Mouse (Mus musculus) heart, embryonic 13.5 days (tissue): ENCODE results near the gene Corin. TPM values are rescaled to one million over a fixed set of nuclear protein-coding genes. Genes with fewer than 3 reads are reported as not detected.

Experiments
- ATAC-seq: fragments of 200-750 bp; cut with Nextera tagmentation; 2 replicates; pipeline ENCODE4 v1.8.0; 2017; ENCODE audit warnings: moderate TSS enrichment; ENCODE audit not compliant: insufficient number of reproducible peaks, low FRiP score, low TSS enrichment; ENCODE audit errors: extremely low read depth
- H3K27ac ChIP-seq: fragments of 300-500 bp; sonication (generic); replicated peaks from 2 replicates; pipeline ENCODE4 v1.5.1; 2015; ENCODE audit warnings: moderate library complexity, mild to moderate bottlenecking, inconsistent platforms
- H3K27me3 ChIP-seq: fragments of 300-500 bp; sonication (generic); replicated peaks from 2 replicates; pipeline ENCODE4 v1.6.1; 2015; ENCODE audit warnings: mild to moderate bottlenecking, inconsistent platforms
- H3K36me3 ChIP-seq: fragments of 300-500 bp; sonication (generic); 2 replicates; pipeline ENCODE4 v1.6.1; 2015; ENCODE audit warnings: mild to moderate bottlenecking, inconsistent platforms
- H3K4me1 ChIP-seq: fragments of 300-500 bp; sonication (generic); 2 replicates; pipeline ENCODE4 v1.6.1; 2015; ENCODE audit warnings: inconsistent platforms
- H3K4me2 ChIP-seq: fragments of 300-500 bp; sonication (generic); 2 replicates; pipeline ENCODE4 v1.6.1; 2015; ENCODE audit warnings: inconsistent platforms, mild to moderate bottlenecking, moderate library complexity
- H3K4me3 ChIP-seq: fragments of 300-500 bp; sonication (generic); 2 replicates; pipeline ENCODE4 v1.5.1; 2015; ENCODE audit warnings: moderate library complexity, mild to moderate bottlenecking, inconsistent platforms
- H3K9ac ChIP-seq: fragments of 300-500 bp; sonication (generic); 2 replicates; pipeline ENCODE4 v1.6.1; 2015; ENCODE audit warnings: inconsistent platforms, mild to moderate bottlenecking, moderate library complexity
- H3K9me3 ChIP-seq: fragments of 300-500 bp; sonication (generic); 2 replicates; pipeline ENCODE4 v1.6.1; 2016; ENCODE audit warnings: inconsistent platforms
- WGBS: fragments of 180-500 bp; shearing (Covaris S2); methylation state at CpG from one replicate; pipeline ENCODE4 v1.1.7; 2015; ENCODE audit warnings: mixed read lengths; 5-methylcytosine and 5-hydroxymethylcytosine counted together
- polyA plus RNA-seq: library from polyadenylated mRNA; unstranded; fragments of >200 nt; fragmentation: Nextera tagmentation; extraction: Ambion mirVana; gene quantifications from 2 replicates; pipeline ENCODE4 v1.2.1, GENCODE M21; 2015

Gene Corin
- polyA plus RNA-seq: 21.7 and 24.1 TPM in 2 replicates

DNA sequence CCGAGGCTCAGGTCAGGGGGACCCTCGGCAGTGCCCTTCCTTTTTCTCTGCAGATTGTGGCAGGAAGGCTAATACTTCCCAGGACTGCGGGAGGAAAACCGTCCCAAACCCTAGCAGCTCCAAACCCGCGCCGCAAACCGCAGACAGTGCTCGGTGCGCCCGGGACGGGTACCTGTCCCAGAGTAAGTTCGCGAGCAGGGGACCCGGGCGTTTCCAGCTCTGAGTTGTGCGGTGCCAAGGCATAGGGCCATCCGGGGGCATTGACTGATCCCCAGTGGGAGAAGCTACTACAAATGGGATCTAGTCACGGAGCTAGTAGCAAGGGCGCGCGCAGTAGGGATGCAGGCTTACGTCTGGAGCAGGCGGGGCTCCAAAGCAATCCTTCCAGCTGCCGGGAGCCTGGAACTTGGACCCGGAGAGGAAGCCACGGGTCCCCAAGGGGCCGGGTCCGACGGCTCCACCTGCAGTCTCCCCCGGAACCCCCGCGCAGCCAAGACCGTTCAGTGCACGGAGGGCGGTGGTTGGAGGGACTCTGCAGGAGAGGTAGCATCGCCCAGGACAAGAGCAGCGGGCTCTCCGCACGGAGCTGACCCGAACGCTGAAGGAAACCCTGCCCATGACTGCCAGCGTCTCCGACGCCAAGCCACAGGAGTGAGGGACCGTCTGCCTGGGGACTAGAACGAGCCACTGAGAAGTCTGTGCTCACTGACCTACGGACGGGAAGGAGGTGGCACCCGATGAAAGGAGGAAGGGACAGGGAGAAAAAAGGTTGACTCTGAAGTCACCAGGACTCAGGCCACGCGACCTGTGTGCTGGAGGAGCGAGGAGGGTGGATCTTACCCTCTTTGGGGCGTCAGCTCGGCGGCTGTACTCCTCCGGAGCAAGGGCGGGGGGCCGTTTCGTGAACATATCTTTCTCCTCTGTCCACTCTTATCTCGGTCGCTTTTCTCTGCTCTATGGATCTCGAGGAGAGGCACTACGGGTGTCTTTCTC, at the start of gene Corin:
Gene Corin (minus strand): TSS at position 943 of the 993 bp plus-strand sequence.
- peaks cover 47% of the 10 kb centered on the region for H3K4me1 ChIP-seq
- H3K4me2 ChIP-seq: peak within 1 kb of the TSS; percentile 80
- peak within 1 kb of the TSS; percentile 64 for H3K4me3 ChIP-seq
- H3K9ac ChIP-seq: peak within 1 kb of the TSS; percentile 83
- peak within 1 kb of the TSS; percentile 62 for H3K27ac ChIP-seq
- H3K36me3 ChIP-seq: no peaks in the 10 kb centered on the region
- under 1% methylated on average over 64 of the region's 64 CpGs for WGBS
- H3K27me3 ChIP-seq: peaks cover 10% of the 10 kb centered on the region
- H3K9me3 ChIP-seq: no peaks in the 10 kb centered on the region
- ATAC-seq: peak; percentile 16; the same call in 1 of the 2 replicates

DNA sequence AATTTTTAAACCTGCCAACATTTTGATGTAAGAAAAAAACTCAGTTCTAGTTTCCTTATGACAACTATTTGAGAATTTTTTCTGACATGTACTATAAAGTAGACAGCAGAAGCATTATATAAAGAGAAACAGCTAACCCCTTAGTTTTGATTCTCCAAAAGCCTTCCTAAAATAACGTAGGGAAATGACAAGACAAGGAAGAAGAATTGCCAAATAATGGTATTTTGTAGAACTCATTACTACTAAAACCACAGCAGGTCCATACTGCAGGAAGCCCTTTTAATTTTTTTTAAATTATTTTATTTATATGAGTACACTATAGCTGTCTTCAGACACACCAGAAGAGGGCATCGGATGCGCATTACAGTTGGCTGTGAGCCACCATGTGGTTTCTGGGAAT, 46.9 kb upstream of the Corin start:
- WGBS: 90% methylated on average over 3 of the region's 3 CpGs

DNA sequence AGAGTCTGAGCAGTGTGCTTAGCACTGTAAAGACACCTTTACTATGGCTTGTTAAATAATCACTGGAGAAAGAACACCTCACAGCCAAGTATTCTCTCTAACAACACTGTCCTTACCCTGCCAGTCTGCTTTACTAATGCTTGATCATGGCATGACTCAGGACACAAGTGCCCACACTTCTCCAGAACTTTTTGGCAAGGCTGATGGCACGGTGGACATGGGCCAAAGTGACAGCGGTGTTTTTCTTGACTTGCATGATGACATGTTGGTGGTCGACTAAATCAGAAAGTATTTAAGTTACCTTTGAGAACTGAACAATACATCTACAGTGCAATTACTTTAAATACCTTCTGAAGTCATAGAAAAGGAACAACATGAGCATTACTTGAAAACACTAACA, 24.6 kb upstream of the Corin start:
- 91% methylated on average over 3 of the region's 3 CpGs for WGBS
- Histone ChIP-seq H3K4me2 (no peak overlapping the region), H3K27me3 (no peaks in the 10 kb centered on the region)

More for the DNA sequence above, 46.9 kb upstream of the Corin start:
- peaks cover 9% of the 10 kb centered on the region for H3K4me1 ChIP-seq
- no peak overlapping the region for H3K4me3 ChIP-seq
- H3K9me3 ChIP-seq: no peaks in the 10 kb centered on the region
- peaks cover 52% of the 10 kb centered on the region for H3K36me3 ChIP-seq
- H3K27ac ChIP-seq: no peak overlapping the region
- no peak overlapping the region for H3K4me2 ChIP-seq
- ATAC-seq: no peak
- H3K9ac ChIP-seq: no peak overlapping the region
- H3K27me3 ChIP-seq: no peaks in the 10 kb centered on the region

DNA sequence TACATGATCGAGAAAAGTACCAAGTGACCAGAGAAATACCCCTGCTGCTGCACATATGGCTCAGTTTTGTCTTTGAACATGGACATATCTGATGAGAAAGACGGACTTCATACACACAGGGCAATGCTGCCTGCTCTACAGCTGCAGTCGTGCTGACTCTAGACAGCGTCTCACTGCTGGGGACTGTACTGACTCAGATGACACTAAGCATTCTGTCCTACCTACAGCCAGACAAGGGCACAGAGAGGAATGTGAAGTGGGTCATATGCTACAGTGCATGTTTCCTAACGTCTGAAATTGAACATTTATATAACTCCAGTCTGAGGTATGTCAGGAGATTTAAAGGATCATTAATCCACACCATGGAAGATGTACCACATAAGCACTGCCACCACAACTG, 9.5 kb upstream of the Corin start:
- Histone ChIP-seq H3K9ac (no peak overlapping the region), H3K4me2 (no peak overlapping the region), H3K9me3 (no peaks in the 10 kb centered on the region), H3K27ac (0 out of 2 replicates have a peak overlapping the region, but pooled peaks have one; percentile 16), H3K36me3 (peaks cover 53% of the 10 kb centered on the region), H3K4me1 (no peaks in the 10 kb centered on the region), H3K4me3 (no peak overlapping the region), H3K27me3 (no peaks in the 10 kb centered on the region)
- WGBS: 53% methylated on average over 5 of the region's 5 CpGs
- no peak for ATAC-seq

More for the DNA sequence above, 24.6 kb upstream of the Corin start:
- ATAC-seq: no peak
- Histone ChIP-seq H3K9me3 (no peaks in the 10 kb centered on the region), H3K36me3 (peaks cover 65% of the 10 kb centered on the region), H3K27ac (no peak overlapping the region), H3K4me3 (no peak overlapping the region), H3K4me1 (no peaks in the 10 kb centered on the region), H3K9ac (no peak overlapping the region)

DNA sequence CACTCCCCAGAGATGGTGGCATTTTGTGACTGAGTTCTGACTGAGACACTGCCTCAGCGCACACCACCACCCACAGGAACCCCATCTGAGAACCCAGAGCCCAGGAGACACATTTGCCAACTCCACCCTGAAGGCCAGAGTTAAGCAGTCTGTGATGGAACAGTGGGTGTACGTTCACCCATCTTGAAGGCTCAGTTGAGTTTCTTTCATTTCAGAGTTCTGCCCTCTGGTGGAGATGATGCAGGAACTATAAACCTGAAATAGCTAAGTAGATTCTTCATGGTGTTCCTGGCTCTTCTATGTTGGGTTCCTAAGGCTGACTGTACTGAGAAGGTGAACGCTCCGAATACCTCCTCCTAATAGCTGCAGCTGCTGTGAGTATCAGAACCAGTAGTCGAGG, 1.5 kb upstream of the Corin start:
- Histone ChIP-seq H3K9me3 (no peaks in the 10 kb centered on the region), H3K4me3 (no peak overlapping the region), H3K36me3 (no peaks in the 10 kb centered on the region), H3K4me2 (no peak overlapping the region), H3K27me3 (peaks cover 10% of the 10 kb centered on the region), H3K27ac (no peak overlapping the region), H3K9ac (no peak overlapping the region), H3K4me1 (peaks cover 35% of the 10 kb centered on the region)
- ATAC-seq: no peak
- 60% methylated on average over 5 of the region's 5 CpGs for WGBS

DNA sequence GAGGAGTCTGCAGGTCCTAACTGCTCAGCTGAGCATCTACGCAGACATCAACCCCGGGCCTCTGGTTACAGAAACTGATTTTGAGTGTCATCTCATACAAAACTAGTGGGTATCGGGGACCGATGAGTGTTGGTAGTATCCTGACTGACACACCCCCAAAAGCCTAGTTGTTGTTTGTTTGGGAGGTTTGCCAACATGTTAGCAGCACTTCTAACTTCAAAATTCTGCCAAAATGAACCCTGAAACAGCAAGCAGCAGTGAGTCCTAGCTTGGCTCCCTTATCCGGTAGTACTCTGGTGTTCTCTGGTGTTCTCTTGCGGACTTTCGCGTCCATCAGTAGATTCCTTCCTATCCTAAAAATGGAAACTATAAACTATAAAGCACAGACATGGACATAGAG, 1.5 kb downstream of the Corin start:
- peak overlapping the region; percentile 83 for H3K9ac ChIP-seq
- H3K36me3 ChIP-seq: no peaks in the 10 kb centered on the region
- 48% methylated on average over 8 of the region's 8 CpGs for WGBS
- peaks cover 58% of the 10 kb centered on the region for H3K4me1 ChIP-seq
- H3K4me3 ChIP-seq: peak overlapping the region; percentile 64
- peak overlapping the region; percentile 80 for H3K4me2 ChIP-seq
- peak overlapping the region; percentile 62 for H3K27ac ChIP-seq
- no peaks in the 10 kb centered on the region for H3K9me3 ChIP-seq
- peaks cover 10% of the 10 kb centered on the region for H3K27me3 ChIP-seq
- no peak for ATAC-seq

DNA sequence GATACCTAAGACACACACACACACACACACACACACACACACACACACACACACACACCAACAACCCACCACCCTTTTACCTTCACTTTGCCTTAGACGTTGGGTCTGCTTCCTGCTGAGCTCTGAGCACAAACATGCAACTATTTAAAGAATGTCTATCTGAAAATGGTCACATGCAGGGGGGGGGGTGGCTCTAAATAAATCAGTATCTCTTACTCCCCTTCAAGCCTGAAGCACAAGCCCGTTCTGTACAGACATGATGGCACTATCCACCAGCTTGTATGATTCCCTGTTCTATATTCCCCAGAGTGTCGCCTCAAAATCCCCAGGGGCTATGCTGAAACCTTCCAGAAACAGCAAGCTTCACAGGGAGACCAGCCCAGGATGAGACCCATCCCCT, 2.5 kb downstream of the Corin start:
- Histone ChIP-seq H3K4me1 (peaks cover 68% of the 10 kb centered on the region), H3K9ac (peak overlapping the region; percentile 52; the same call in 1 of the 2 replicates), H3K4me3 (peak overlapping the region; percentile 21), H3K27me3 (peaks cover 10% of the 10 kb centered on the region), H3K36me3 (no peaks in the 10 kb centered on the region), H3K27ac (peak overlapping the region; percentile 77), H3K9me3 (no peaks in the 10 kb centered on the region), H3K4me2 (peak overlapping the region; percentile 80)
- WGBS: 26% methylated on average over 3 of the region's 3 CpGs
- ATAC-seq: no peak

DNA sequence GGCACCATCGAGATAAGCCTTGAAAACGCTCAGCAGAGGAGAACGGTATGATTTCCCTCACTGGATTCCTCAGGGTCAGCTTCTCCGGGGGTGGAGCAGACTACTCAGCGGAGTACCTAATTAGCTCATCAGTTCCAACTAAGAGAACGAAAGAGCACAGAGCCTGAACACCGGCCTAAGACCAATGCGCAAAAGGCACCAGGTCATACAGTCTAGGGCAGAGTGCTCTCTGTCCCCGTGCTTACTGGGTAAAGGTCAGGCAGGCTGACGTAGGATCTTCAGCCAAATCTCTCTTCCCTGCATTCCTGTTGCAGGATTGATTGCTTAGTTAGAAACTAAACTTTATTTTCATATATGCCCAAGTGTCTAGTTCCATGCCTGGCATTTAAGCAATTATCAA, 6.0 kb downstream of the Corin start:
- WGBS: 46% methylated on average over 10 of the region's 10 CpGs
- peaks cover 3% of the 10 kb centered on the region for H3K27me3 ChIP-seq
- H3K4me2 ChIP-seq: no peak overlapping the region
- no peak for ATAC-seq
- no peak overlapping the region for H3K4me3 ChIP-seq
- H3K9ac ChIP-seq: no peak overlapping the region
- H3K4me1 ChIP-seq: peaks cover 76% of the 10 kb centered on the region
- no peaks in the 10 kb centered on the region for H3K9me3 ChIP-seq
- H3K36me3 ChIP-seq: no peaks in the 10 kb centered on the region
- H3K27ac ChIP-seq: no peak overlapping the region

DNA sequence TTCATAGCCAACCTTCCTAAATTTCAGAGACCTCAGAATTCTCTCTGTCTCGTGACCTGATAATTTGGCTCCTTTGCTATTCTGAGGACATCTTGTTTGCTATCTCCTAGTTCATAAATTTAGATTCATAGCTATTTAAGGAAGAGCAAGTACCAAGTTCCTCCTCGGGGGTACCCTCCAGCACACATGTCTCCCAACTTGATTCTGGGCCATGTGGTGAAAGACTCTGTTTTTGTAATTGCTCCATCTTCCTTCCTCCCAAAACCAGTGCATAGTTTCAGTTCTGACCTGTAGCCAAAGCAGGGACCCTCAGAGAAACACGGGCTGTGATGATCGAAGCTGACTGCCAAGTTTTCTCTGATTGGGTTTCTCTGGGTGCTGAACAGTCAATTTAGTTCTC, 7.5 kb downstream of the Corin start:
- Histone ChIP-seq H3K4me3 (no peak overlapping the region), H3K4me1 (peaks cover 65% of the 10 kb centered on the region), H3K9me3 (no peaks in the 10 kb centered on the region), H3K27ac (no peak overlapping the region), H3K9ac (no peak overlapping the region), H3K36me3 (no peaks in the 10 kb centered on the region), H3K27me3 (no peaks in the 10 kb centered on the region), H3K4me2 (no peak overlapping the region)
- 63% methylated on average over 4 of the region's 4 CpGs for WGBS
- ATAC-seq: no peak

DNA sequence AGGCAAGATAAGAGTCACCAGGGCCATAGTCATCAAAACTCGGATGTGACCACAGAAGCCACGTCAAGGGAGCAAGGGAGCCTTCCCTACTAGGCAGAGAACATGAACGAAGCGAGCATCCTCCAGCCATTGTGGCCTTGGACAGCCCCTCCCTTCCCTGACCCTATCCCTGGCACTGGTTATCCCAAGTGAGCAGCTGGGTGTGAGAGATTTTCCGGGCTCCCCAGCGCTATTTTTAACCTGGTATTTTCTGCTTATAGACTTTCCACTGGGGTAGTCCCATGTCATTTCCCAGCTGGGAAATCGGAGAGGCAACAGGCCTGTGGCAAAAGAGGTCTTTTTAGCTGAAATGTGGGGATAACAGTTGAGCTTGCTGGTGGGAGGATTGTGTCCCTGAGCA, 10.4 kb downstream of the Corin start:
- peaks cover 44% of the 10 kb centered on the region for H3K4me1 ChIP-seq
- ATAC-seq: no peak
- H3K4me2 ChIP-seq: peak overlapping the region; percentile 33
- peak overlapping the region; percentile 84 for H3K27ac ChIP-seq
- no peaks in the 10 kb centered on the region for H3K9me3 ChIP-seq
- no peak overlapping the region for H3K4me3 ChIP-seq
- no peaks in the 10 kb centered on the region for H3K36me3 ChIP-seq
- H3K9ac ChIP-seq: peak overlapping the region; percentile 28; the same call in 1 of the 2 replicates
- 25% methylated on average over 7 of the region's 7 CpGs for WGBS
- no peaks in the 10 kb centered on the region for H3K27me3 ChIP-seq

DNA sequence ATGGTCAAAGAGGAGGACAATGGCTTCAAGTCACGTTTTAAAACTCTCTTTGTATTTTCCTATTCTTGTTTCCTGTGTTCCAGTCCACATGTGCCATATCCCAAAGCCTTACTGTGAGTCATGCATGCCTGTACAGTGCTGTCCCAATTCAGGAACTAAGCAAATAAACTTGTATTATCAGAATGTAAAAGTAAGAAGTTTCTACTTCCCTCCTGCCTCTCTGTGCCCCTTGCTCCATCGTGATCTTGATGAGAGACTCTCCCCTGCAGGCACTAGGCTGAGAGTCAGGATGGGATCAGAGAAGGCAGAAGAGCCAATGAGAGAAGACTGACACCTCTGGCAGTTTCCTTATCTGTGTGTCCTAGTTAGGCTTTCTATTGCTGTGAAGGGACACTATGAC, 13.0 kb downstream of the Corin start:
- Histone ChIP-seq H3K9ac (no peak overlapping the region), H3K4me1 (peaks cover 18% of the 10 kb centered on the region), H3K4me3 (no peak overlapping the region), H3K27ac (no peak overlapping the region), H3K36me3 (no peaks in the 10 kb centered on the region), H3K4me2 (no peak overlapping the region), H3K9me3 (no peaks in the 10 kb centered on the region), H3K27me3 (no peaks in the 10 kb centered on the region)
- ATAC-seq: no peak
- 40% methylated on average over 2 of the region's 2 CpGs for WGBS
